Mouse (Mus musculus): ENCODE data around the gene Sap30bp.

Gene Sap30bp

GRCm38 (mm10) chr11:115957971-115958370 lies 24.9 kb downstream of the Sap30bp start:
- DNase-seq (ENCODE audit: low spot score), result peak; percentile 31

GRCm38 (mm10) chr11:115959018-115959417 lies 25.9 kb downstream of the Sap30bp start:
- DNase-seq (ENCODE audit: low spot score), result no peak

DNA sequence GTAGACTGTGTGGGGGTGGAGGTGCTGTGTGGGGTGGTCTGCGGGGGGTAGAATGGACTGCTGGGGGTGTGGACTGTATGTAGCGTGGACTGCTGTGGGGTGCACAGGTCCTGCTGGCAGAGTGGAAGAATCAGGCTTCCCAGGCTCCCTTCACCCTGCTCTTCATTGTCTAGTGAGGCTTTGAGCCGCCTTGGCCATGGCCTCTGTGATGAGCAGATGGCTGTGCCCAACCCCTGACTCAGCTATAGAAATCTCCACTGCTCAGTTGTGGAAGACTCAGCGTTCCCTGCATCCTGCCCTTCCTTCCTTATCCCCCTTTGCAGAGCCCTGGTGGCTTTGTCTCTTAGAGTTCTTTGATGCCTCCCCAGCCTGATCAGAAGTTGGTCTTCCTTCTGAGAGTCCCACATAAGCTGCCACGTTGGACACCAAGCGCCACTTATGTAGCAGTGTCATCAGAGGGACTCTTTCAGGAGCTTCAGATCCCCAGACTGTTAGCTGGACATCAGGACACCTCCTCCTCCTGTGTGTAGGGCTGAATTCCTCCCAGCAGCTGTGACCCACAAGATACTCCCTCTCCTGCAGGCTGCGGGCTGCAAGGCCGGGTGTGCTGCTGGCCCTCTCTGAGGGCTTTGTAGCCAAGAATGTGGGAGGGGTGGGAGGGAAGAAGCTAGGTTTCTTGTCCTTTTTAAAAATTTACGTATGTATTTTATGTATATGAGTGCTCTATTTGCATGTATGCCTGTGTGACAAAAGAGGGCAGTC lies 29.8 kb downstream of the Sap30bp start:
- no peak for DNase-seq (ENCODE audit: low spot score)

DNA sequence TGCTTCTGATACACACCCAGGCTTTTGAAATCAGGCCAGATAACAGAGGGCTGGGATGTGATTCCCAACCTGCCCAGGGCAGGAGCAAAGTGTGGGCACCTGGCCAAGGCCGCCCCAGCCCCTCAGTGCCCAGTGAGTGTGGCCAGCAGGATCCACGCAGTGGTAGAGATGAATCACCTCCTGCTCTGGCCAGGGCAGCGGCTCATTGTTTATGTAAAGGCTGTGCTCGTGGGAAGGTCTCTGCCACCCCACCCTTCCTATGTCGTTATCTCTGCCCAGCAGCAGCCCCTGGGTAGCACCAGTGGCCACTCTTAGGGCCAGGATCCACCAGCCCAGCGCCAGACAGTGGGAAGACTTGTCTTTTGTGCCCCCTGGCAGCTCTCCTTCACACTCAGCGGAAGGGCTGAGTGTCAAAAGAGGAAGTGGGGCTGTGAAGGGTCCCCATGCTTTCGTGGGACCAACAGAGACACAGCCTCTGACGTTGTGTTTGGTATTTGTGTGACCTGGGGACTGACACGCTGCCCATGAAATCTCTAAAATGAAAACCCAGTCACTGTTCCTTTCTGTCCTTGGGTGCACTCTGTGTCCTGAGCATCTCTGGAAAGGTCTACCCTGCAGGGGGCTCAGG lies 32.0 kb downstream of the Sap30bp start:
- DNase-seq (ENCODE audit: low spot score), result no peak

GRCm38 (mm10) chr11:115968731-115969405 lies 35.8 kb downstream of the Sap30bp start:
- no peak for DNase-seq (ENCODE audit: low spot score)

DNA sequence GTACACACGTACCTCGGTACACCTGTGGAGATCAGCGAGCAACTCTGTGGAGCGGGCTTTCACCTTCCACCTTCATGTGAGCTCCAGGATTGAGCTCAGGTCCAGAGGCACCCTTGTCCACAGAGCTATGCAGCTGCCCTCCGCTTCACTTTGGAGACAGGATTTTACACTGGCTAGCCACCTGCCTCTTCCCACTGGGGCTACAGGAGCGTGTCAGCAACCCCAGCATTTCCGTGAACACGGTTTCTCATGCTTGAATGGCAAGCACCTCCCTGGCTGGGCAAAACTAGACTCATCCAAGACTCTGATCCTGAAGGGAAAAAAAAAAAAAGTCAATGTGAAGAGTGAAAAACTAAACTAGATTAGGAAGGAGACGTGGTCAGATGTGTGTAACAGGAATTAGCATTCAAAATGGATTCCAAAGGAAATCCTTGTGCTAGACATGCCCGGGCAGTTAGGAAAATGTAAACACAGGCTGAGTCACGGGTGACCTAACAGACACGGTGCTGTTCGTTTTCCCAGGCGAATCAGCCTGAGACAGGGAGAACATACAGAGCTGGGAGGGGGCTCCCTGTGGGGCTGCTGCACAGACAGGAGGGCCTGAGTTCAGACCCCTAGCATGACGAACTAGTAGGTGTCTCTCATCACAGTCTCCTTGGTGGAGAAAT lies 37.1 kb downstream of the Sap30bp start:
- DNase-seq (ENCODE audit: low spot score), result no peak

- no peak for DNase-seq (ENCODE audit: low spot score)
Observed at GRCm38 (mm10) chr11:115971016-115971415, 37.9 kb downstream of the Sap30bp start.

- DNase-seq (ENCODE audit: low spot score), result no peak
Observed at GRCm38 (mm10) chr11:115974309-115975082, 41.4 kb downstream of the Sap30bp start, which contains the start of gene Itgb4. Gene Itgb4 (plus strand): TSS chr11:115974709.

DNA sequence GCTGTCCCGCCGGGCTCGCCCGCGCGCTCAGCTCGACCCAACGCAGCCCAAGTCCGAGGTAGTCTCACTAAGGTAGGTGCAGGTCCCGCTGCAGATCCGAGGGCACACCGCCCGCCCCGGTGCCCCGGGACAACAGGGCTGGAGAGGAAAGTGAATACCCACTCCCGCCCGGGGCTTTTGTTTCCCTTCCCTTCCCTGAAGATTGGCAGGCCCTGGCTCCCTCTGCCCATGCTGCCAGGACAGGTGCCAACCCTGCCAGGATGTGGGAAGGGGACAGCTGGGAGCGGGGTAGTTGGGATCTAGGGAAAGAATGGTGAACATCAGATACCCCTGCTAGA lies 42.0 kb downstream of the Sap30bp start:
- DNase-seq (ENCODE audit: low spot score), result no peak

GRCm38 (mm10) chr11:115975544-115975943 lies 42.5 kb downstream of the Sap30bp start:
- DNase-seq (ENCODE audit: low spot score), result no peak

DNA sequence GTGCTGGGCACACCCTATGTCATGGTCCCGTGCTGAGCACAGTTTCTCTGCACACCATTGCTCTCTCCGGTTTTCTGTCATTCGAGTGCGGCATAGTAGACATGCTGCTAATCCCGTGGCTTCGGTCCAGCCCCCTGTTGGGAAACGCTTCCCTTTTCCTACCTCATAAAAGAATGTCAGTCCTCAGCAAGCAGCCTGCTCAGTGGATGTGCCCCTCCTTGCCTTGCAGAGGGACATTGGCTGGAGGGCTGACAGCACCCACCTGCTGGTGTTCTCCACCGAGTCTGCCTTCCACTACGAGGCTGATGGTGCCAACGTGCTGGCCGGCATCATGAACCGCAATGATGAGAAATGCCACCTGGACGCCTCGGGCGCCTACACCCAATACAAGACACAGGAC lies 49.4 kb downstream of the Sap30bp start:
- DNase-seq (ENCODE audit: low spot score), result no peak

DNA sequence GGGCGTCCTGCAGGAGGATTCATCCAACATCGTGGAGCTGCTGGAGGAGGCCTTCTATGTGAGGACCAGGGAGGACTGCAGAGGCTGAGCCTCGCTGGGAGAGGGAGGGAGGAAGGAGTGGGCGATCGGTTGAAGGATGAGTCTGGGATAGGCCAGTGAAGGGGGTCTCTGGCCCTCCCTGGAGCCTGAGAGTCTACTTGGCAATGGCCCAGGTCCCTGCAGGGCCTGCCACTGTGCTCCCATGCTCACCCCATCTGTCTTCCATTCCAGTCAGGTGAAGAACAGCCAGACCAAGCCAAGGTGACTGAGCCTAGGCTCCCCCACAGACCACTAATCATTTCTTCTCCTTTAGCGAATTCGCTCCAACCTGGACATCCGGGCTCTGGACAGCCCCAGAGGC lies 50.2 kb downstream of the Sap30bp start:
- no peak for DNase-seq (ENCODE audit: low spot score)

DNA sequence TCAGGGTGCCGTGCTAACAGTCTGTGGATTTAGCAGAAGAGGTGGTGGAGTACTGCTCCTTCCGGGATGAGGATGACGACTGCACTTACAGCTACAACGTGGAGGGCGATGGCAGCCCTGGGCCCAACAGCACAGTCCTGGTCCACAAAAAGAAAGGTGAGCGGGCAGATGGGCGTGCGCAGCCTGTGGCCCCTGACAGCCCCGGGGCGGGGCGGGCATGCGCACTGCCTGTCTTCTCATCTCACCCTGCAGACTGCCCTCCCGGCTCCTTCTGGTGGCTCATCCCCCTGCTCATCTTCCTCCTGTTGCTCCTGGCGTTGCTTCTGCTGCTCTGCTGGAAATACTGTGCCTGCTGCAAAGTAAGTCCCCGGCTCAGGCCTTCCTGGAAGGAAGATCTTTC lies 56.6 kb downstream of the Sap30bp start:
- DNase-seq (ENCODE audit: low spot score), result no peak

DNA sequence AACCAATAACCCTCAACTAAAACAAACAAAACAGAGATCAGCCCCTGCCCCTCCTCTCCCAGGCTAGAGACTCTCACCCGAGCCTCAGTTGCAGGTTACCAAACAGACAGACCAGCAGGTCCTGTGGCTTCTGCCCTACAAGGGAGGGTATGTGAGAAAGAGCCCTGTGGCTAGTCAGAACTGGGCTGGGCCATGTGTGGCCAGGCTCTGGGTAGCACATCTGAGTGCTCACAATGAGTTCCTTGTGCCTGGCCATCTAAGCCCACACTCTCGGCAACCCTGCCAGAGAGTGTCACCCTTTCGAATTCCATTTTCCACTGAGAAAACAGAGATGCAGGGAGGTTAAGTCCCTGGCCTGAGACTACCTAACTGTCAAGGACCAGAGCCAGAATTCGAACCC lies 59.0 kb downstream of the Sap30bp start:
- no peak for DNase-seq (ENCODE audit: low spot score)

DNA sequence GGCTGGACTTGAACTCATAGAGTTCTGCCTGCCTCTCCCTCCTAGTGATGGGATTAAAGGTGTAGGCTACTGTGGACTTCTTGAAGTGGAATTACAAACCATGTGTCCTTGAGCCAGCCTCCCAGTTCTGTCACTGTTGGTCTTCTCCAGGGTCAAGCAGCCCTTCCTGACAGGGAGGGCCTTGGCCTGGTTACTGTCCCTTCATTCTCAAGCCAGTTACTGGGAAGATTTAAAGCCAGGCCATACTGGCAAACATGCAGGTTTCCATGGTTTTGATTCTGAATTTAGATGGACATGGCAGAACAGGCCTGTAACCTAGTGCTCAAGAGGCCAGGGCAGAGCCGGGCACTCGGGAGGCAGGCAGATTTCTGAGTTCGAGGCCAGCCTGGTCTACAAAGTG lies 62.2 kb downstream of the Sap30bp start:
- no peak for DNase-seq (ENCODE audit: low spot score)

DNA sequence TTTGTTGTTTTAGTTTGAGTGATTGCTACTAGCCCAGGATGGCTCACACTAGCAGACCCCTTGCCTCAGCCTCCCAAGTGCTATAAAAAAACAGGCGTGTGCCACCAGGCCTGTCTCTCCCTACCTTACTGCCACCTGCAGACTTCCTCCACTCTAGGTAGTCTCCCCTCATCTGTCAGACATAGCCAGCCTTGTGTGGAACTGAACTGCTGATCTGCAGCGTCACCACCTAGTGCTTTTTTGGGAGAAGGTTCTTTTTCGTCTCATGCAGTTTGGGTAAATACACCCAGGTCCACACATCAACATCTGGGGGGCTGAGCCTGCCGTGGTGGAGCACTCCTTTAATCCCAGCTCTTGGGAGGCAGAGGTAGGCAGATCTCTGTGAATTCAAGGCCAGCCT lies 64.0 kb downstream of the Sap30bp start:
- no peak for DNase-seq (ENCODE audit: low spot score)

- DNase-seq (ENCODE audit: low spot score), result no peak
Observed at GRCm38 (mm10) chr11:115997662-115998061, 64.6 kb downstream of the Sap30bp start.

DNA sequence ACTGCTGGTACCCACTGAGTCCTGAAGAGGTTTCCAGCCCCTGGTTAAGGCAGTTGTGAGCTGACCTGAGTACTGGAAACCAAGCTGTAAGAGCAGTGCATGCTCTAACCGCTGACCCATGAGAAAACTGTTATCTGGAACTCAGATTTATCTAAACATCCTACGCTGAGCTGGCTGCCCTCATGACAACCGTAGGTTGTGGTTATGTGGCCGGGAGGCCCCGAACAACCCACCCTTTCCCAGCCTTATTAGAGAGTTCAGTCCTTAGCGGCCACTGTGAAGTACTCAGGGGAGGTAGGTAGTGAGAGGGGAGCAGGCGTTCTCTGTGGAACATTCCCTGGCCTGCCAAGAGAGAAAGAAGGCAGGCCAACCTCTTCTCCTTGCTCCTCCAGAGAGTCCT lies 65.9 kb downstream of the Sap30bp start:
- no peak for DNase-seq (ENCODE audit: low spot score)

DNA sequence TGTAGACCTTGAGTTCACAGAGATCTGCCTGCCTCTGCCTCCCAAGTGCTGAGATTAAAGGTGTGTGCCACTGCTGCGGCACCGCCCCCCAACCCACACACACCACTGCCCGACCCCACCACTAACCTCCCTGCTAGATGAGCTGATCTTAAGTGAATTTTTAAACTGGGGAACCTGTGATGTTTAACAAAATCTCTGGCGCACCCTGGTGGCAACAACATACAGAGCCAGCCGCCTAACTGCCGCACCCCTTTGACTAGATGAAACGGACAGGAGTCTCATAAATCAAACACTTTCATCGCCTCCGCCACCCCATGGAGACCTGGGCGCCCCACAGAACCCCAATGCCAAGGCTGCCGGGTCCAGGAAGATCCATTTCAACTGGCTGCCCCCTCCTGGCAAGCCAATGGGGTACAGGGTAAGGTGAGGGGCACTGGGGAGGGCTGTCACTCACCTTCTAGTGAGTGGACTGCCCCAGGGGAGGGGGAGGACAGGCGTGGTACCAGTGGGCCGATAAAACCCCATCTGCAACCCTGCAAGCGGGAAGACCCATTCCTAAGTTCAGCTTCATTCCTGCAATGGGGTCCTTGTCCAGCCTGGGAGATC lies 66.6 kb downstream of the Sap30bp start:
- no peak for DNase-seq (ENCODE audit: low spot score)

DNA sequence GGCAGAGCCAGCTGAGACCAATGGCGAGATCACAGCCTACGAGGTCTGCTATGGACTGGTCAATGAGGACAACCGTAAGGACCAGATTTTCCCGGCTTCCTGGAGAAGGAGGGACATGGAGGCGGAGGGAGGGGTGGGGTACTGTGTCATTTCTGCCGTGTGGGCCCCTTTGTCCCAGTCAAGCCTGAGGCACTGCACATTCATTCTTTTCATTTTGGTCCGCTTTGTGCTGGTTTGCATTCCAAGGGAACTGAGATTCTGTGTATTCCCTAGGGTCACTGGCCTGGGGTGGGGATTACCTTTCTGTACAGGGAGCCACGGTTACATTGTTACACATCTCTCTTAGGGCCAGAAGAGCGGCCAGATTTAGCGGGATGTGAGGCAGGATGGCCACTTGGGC lies 67.5 kb downstream of the Sap30bp start:
- no peak for DNase-seq (ENCODE audit: low spot score)

DNA sequence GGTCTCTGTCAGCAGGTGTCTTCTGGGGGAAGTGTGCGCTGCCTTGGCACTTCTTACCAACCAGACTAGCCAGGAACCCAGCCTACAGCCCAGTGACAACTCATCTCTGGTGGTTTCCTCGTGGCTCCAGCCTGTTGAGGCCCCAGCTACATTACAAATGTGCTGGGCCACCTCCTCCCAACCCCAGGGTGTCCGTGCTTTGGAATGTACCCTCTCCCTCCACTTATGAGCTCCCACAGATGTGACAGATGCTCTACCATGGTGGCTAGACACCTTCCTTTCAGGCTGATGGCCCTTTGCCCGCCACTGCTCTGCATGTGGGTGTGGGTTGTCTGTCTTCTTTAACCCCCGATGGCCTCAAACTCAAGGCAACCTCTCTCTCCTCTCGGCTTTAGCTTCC lies 68.6 kb downstream of the Sap30bp start:
- DNase-seq (ENCODE audit: low spot score), result no peak

- no peak for DNase-seq (ENCODE audit: low spot score)
Observed at GRCm38 (mm10) chr11:116002894-116003293, 69.8 kb downstream of the Sap30bp start.
